Mouse (Mus musculus) hindbrain, embryonic 11.5 days (tissue): Measurements from ENCODE around the gene Sort1. TPM values are rescaled to one million over a fixed set of nuclear protein-coding genes. Genes with fewer than 3 reads are reported as not detected.

ENCODE experiments used
- ATAC-seq: fragments of 200-750 bp; cut with Nextera tagmentation; 2 replicates; pipeline ENCODE4 v1.8.0; 2017; ENCODE audit warnings: mild to moderate bottlenecking, moderate TSS enrichment, moderate library complexity; ENCODE audit not compliant: low FRiP score
- DNase-seq: peaks from one replicate; pipeline ENCODE4 v3.0.0-alpha.2; 2015; ENCODE audit warnings: low spot score
- H3K27ac ChIP-seq: fragments of 300-500 bp; sonication (generic); 2 replicates; pipeline ENCODE4 v1.5.1; 2014; ENCODE audit warnings: mild to moderate bottlenecking, low read depth, low read length
- H3K27me3 ChIP-seq: fragments of 300-500 bp; sonication (generic); 2 replicates; pipeline ENCODE4 v1.6.1; 2014; ENCODE audit warnings: mild to moderate bottlenecking, low read length, moderate library complexity, mixed read lengths; ENCODE audit not compliant: control insufficient read depth, insufficient read depth
- H3K36me3 ChIP-seq: fragments of 300-500 bp; sonication (generic); 2 replicates; pipeline ENCODE4 v1.6.1; 2014; ENCODE audit warnings: mild to moderate bottlenecking, low read length, moderate library complexity, mixed read lengths; ENCODE audit not compliant: control insufficient read depth, insufficient read depth
- H3K4me1 ChIP-seq: fragments of 300-500 bp; sonication (generic); replicated peaks from 2 replicates; pipeline ENCODE4 v1.6.1; 2014; ENCODE audit warnings: low read length, mixed read lengths; ENCODE audit not compliant: control insufficient read depth, insufficient read depth
- H3K4me2 ChIP-seq: fragments of 300-500 bp; sonication (generic); replicated peaks from 2 replicates; pipeline ENCODE4 v1.6.1; 2014; ENCODE audit warnings: mild to moderate bottlenecking, low read depth, low read length
- H3K4me3 ChIP-seq: fragments of 300-500 bp; sonication (generic); 2 replicates; pipeline ENCODE4 v1.5.1; 2014; ENCODE audit warnings: low read depth, low read length
- H3K9ac ChIP-seq: fragments of 300-500 bp; sonication (generic); 2 replicates; pipeline ENCODE4 v1.6.1; 2014; ENCODE audit warnings: low read depth, low read length
- H3K9me3 ChIP-seq: fragments of 300-500 bp; sonication (generic); 2 replicates; pipeline ENCODE4 v1.6.1; 2016; ENCODE audit warnings: low read length; ENCODE audit not compliant: control insufficient read depth
- WGBS: fragments of 180-500 bp; shearing (Covaris S2); extraction: QIAGEN DNeasy Blood & Tissue Kit; methylation state at CpG from one replicate; pipeline ENCODE4 v1.1.7; 2014; 5-methylcytosine and 5-hydroxymethylcytosine counted together
- polyA plus RNA-seq: library from polyadenylated mRNA; unstranded; fragments of >200 nt; fragmentation: Nextera tagmentation; extraction: Ambion mirVana; gene quantifications from 2 replicates; pipeline ENCODE4 v1.2.1, GENCODE M21; 2014

Sort1 gene
- polyA plus RNA-seq, 1 experiment from 2014 or later = 20.2 TPM

DNA sequence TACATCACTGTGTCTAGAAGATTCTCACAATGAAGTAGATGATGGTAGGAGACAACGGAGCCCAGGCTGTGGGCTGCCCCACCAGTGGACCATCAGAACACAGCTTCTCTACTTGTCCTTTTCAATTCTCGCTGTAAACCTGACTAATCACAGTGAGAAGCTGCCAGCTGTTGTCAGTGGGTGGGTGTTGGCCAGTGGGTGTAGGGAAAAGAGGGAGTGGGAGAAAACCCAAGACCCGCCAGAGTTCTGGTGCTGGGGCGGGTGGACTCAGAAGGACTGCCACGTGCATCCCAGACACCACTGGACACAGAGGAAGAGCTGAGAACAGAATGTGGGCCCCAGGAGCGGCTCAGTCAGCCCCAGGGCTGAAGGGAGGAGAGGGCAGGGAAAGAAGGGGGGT, 46.9 kb downstream of the Sort1 start:
- no peaks in the 10 kb centered on the region for H3K4me1 ChIP-seq
- H3K4me2 ChIP-seq = no peak overlapping the region
- H3K9me3 ChIP-seq = no peaks in the 10 kb centered on the region
- H3K9ac ChIP-seq = no peak overlapping the region
- 94% methylated on average over 6 of the region's 6 CpGs for WGBS
- H3K4me3 ChIP-seq = no peak overlapping the region
- peaks cover 12% of the 10 kb centered on the region; the same call in 1 of the 2 replicates for H3K36me3 ChIP-seq
- no peak for DNase-seq
- H3K27ac ChIP-seq = no peak overlapping the region
- ATAC-seq = no peak
- H3K27me3 ChIP-seq = no peaks in the 10 kb centered on the region

GRCm38 (mm10) chr3:108336878-108337277, 53.0 kb downstream of the Sort1 start:
- Histone ChIP-seq H3K4me1 (no peaks in the 10 kb centered on the region), H3K9ac (no peak overlapping the region), H3K27me3 (no peaks in the 10 kb centered on the region), H3K27ac (no peak overlapping the region), H3K4me3 (no peak overlapping the region), H3K9me3 (no peaks in the 10 kb centered on the region), H3K4me2 (no peak overlapping the region), H3K36me3 (peaks cover 15% of the 10 kb centered on the region; the same call in 1 of the 2 replicates)
- DNase-seq = no peak
- ATAC-seq = no peak
- 91% methylated on average over 5 of the region's 5 CpGs for WGBS

DNA sequence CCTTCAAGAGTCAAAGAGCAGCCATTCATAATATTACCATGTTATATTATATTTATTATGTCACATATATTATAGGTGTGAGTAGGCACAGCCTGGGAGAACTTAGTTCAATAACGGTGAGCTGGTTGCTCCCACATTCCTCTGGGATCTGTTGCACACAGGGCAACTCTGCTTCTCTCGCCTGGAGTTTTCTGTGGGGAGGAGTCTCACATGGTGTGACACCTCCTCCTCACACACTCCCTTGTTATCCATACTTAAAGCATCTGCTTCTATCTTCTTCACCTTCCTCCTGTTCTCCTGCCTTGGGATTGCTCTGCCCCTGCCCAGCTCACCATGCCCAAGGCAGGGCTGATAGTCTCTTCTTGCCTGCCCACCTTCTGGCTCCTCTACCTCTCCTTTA, 57.2 kb downstream of the Sort1 start:
- H3K27me3 ChIP-seq = no peaks in the 10 kb centered on the region
- H3K9ac ChIP-seq = no peak overlapping the region
- no peaks in the 10 kb centered on the region for H3K4me1 ChIP-seq
- H3K4me2 ChIP-seq = no peak overlapping the region
- ATAC-seq (no peak), DNase-seq (no peak)
- H3K27ac ChIP-seq = no peak overlapping the region
- H3K4me3 ChIP-seq = no peak overlapping the region
- WGBS = 87% methylated on average over 2 of the region's 2 CpGs
- peaks cover 11% of the 10 kb centered on the region; the same call in 1 of the 2 replicates for H3K36me3 ChIP-seq
- H3K9me3 ChIP-seq = no peaks in the 10 kb centered on the region

- no peaks in the 10 kb centered on the region for H3K27me3 ChIP-seq
- ATAC-seq (no peak), DNase-seq (no peak)
- H3K27ac ChIP-seq = no peak overlapping the region
- WGBS = 78% methylated on average over 7 of the region's 7 CpGs
- H3K4me1 ChIP-seq = no peaks in the 10 kb centered on the region
- no peak overlapping the region for H3K4me2 ChIP-seq
- no peak overlapping the region for H3K9ac ChIP-seq
- H3K36me3 ChIP-seq = peaks cover 13% of the 10 kb centered on the region; the same call in 1 of the 2 replicates
- H3K9me3 ChIP-seq = no peaks in the 10 kb centered on the region
- H3K4me3 ChIP-seq = no peak overlapping the region
Measured at GRCm38 (mm10) chr3:108342185-108342584, 58.3 kb downstream of the Sort1 start.

GRCm38 (mm10) chr3:108345855-108346254, 62.0 kb downstream of the Sort1 start:
- peaks cover 13% of the 10 kb centered on the region; the same call in 1 of the 2 replicates for H3K36me3 ChIP-seq
- 87% methylated on average over 7 of the region's 7 CpGs for WGBS

GRCm38 (mm10) chr3:108348376-108348775, 64.5 kb downstream of the Sort1 start:
- no peak for ATAC-seq
- peaks cover 12% of the 10 kb centered on the region; the same call in 1 of the 2 replicates for H3K36me3 ChIP-seq

More at GRCm38 (mm10) chr3:108345855-108346254, 62.0 kb downstream of the Sort1 start:
- H3K9me3 ChIP-seq = no peaks in the 10 kb centered on the region
- H3K27me3 ChIP-seq = no peaks in the 10 kb centered on the region
- H3K9ac ChIP-seq = no peak overlapping the region
- DNase-seq (no peak), ATAC-seq (no peak)
- H3K4me1 ChIP-seq = no peaks in the 10 kb centered on the region
- no peak overlapping the region for H3K4me2 ChIP-seq
- H3K4me3 ChIP-seq = no peak overlapping the region
- no peak overlapping the region for H3K27ac ChIP-seq

DNA sequence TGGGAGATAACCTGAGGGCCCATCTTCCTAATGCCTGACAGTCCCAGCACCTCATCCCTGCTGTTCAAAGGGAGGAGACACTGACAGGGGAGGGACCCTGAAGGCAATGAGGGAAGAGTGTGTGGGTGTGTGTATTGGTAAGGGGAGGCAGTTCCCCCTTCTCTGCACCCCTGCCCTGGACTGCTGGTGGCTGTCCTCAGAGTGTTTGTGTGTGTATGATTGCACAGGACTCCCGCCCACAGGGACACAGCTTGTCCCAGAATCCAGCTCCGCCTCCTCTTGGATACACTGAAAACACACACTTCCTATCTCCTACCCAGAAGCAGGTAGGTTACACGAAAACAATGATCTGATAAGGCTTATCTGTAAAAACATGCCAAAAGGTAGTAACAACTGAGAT, 71.4 kb downstream of the Sort1 start:
- 0 out of 2 replicates have a peak, but pooled peaks cover 3% of the 10 kb centered on the region for H3K4me1 ChIP-seq
- H3K27ac ChIP-seq = no peak overlapping the region
- no peak overlapping the region for H3K9ac ChIP-seq
- peaks cover 13% of the 10 kb centered on the region; the same call in 1 of the 2 replicates for H3K36me3 ChIP-seq
- H3K4me3 ChIP-seq = no peak overlapping the region
- no peaks in the 10 kb centered on the region for H3K9me3 ChIP-seq
- no peak for ATAC-seq
- no peaks in the 10 kb centered on the region for H3K27me3 ChIP-seq
- WGBS = 87% methylated on average over 3 of the region's 3 CpGs
- no peak for DNase-seq
- H3K4me2 ChIP-seq = no peak overlapping the region

More at GRCm38 (mm10) chr3:108348376-108348775, 64.5 kb downstream of the Sort1 start:
- H3K4me1 ChIP-seq = no peaks in the 10 kb centered on the region
- 83% methylated on average over 9 of the region's 9 CpGs for WGBS
- no peak for DNase-seq
- no peak overlapping the region for H3K4me3 ChIP-seq
- H3K9ac ChIP-seq = no peak overlapping the region
- no peaks in the 10 kb centered on the region for H3K9me3 ChIP-seq
- no peak overlapping the region for H3K27ac ChIP-seq
- no peak overlapping the region for H3K4me2 ChIP-seq
- no peaks in the 10 kb centered on the region for H3K27me3 ChIP-seq

DNA sequence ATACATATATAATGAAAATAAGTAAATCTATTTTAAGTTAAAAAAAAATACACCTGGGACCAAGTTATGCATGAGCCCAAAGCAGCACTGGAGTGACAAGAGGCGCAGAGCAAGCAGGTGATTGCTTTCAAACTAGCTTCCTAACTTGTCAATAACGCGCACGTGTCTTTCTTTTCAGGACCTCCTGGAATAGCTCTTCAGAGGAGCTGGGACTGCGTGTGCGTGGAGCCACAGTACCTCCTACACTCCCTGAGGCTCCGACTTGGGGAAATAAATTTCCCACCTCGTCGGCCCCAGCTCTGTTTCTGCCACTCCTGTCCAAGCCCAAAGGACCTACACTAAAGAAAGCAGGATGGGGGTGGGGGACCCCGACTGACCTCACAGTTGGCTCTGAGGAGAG, 73.2 kb downstream of the Sort1 start:
- peaks cover 9% of the 10 kb centered on the region; the same call in 1 of the 2 replicates for H3K36me3 ChIP-seq
- 91% methylated on average over 10 of the region's 10 CpGs for WGBS
- H3K9me3 ChIP-seq = no peaks in the 10 kb centered on the region

DNA sequence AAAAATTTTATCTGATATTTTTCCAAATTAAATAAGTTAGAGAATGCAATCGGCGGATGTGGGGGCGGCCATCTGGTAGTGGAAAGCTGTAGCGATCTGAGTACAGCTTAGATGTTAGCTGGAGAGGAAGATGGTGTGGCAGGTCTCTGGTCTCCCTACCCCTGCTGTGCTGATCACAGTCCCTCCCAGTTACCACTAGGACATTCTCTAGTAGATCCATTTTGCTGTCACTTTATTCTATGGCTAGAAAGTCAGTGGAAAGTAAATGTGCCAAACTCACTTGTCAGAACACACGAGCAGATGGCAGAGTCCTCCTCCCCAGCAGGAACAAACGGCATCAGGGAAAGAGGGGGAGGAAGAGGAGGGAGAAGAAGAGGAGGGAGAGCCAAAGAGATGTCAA, 74.6 kb downstream of the Sort1 start:
- no peak for ATAC-seq
- no peak for DNase-seq
- Histone ChIP-seq H3K9ac (no peak overlapping the region), H3K36me3 (peaks cover 8% of the 10 kb centered on the region; the same call in 1 of the 2 replicates), H3K4me1 (peaks cover 8% of the 10 kb centered on the region), H3K4me3 (no peak overlapping the region), H3K27ac (no peak overlapping the region), H3K27me3 (no peaks in the 10 kb centered on the region), H3K9me3 (no peaks in the 10 kb centered on the region), H3K4me2 (no peak overlapping the region)
- 79% methylated on average over 6 of the region's 6 CpGs for WGBS

More for the DNA sequence above, 73.2 kb downstream of the Sort1 start:
- H3K9ac ChIP-seq = no peak overlapping the region
- H3K4me2 ChIP-seq = no peak overlapping the region
- H3K4me3 ChIP-seq = no peak overlapping the region
- peaks cover 8% of the 10 kb centered on the region for H3K4me1 ChIP-seq
- ATAC-seq (no peak), DNase-seq (no peak)
- no peak overlapping the region for H3K27ac ChIP-seq
- no peaks in the 10 kb centered on the region for H3K27me3 ChIP-seq
